ENCODE assay signal across 8 mouse cellular contexts in the genomic region with DNA sequence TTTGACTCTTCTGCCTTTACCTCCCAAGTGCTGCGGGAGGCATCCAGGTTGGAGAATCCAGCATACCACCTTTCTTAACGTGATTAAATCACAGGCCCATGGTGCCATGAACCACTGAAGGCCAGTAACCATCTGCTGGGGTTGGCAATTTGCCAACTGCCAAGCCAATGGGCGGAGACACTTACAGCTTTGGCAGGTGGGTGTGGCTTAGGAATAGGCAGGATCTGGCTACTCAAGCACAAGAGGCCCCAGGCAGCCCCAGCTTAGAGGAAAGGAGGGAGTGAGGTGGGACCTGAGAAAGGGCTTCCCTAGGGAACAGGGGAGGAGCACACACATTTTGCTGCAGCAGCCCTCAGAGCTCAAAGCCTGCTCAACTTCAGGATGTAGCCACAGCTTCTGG. TPM values are rescaled to one million over a fixed set of nuclear protein-coding genes. Genes with fewer than 3 reads are reported as not detected.
DNase-seq lines count a peak whose midpoint lies in the region; ATAC-seq lines count a peak whose summit lies in the region.

No protein-coding gene starts in this region.

- H3K4me1 ChIP-seq in kidney, embryonic 14.5 days (ENCODE audit: control insufficient read depth, insufficient read depth, low read length) = 0 out of 2 replicates have a peak, but pooled peaks cover 4% of the 10 kb centered on the region
- peaks cover 4% of the 10 kb centered on the region; the same call in 1 of the 2 replicates for H3K4me1 ChIP-seq in kidney, embryonic 16.5 days (ENCODE audit: insufficient read depth, low read length)
- H3K4me1 ChIP-seq in erythroblast, embryonic 14.5 days (ENCODE audit: control insufficient read depth) = peaks cover 89% of the 10 kb centered on the region
- H3K4me1 ChIP-seq in liver, embryonic 12.5 days = peaks cover 55% of the 10 kb centered on the region
- peaks cover 28% of the 10 kb centered on the region for H3K4me1 ChIP-seq in stomach, embryonic 16.5 days (ENCODE audit: control insufficient read depth, insufficient read depth, low read length)

- no peak overlapping the region for H3K4me3 ChIP-seq in kidney, embryonic 14.5 days (ENCODE audit: low read length)
- no peak overlapping the region for H3K4me3 ChIP-seq in kidney, embryonic 16.5 days (ENCODE audit: low read length)
- peak overlapping the region; percentile 65 for H3K4me3 ChIP-seq in erythroblast, embryonic 14.5 days (replicated peaks)
- H3K4me3 ChIP-seq in liver, embryonic 12.5 days = no peak overlapping the region
- H3K4me3 ChIP-seq in stomach, embryonic 16.5 days (replicated peaks; ENCODE audit: low read length) = no peak overlapping the region

- H3K27ac ChIP-seq in kidney, embryonic 14.5 days (ENCODE audit: low read depth, low read length) = no peak overlapping the region
- no peak overlapping the region for H3K27ac ChIP-seq in kidney, embryonic 16.5 days (ENCODE audit: low read length)
- H3K27ac ChIP-seq in liver, embryonic 12.5 days = peak overlapping the region; percentile 95
- H3K27ac ChIP-seq in stomach, embryonic 16.5 days (ENCODE audit: low read length) = peak overlapping the region; percentile 56

- H3K36me3 ChIP-seq in kidney, embryonic 14.5 days (ENCODE audit: control insufficient read depth, insufficient read depth, low read length) = peaks cover 89% of the 10 kb centered on the region
- H3K36me3 ChIP-seq in kidney, embryonic 16.5 days (ENCODE audit: insufficient read depth, low read length) = peaks cover 85% of the 10 kb centered on the region
- H3K36me3 ChIP-seq in erythroblast, embryonic 14.5 days (ENCODE audit: control insufficient read depth) = peaks cover 100% of the 10 kb centered on the region
- H3K36me3 ChIP-seq in liver, embryonic 12.5 days = peaks cover 97% of the 10 kb centered on the region
- peaks cover 42% of the 10 kb centered on the region for H3K36me3 ChIP-seq in stomach, embryonic 16.5 days (ENCODE audit: control insufficient read depth, insufficient read depth, low read length)

- 0 out of 2 replicates have a peak overlapping the region, but pooled peaks have one; percentile 18 for H3K9ac ChIP-seq in kidney, embryonic 14.5 days (ENCODE audit: low read depth, low read length)
- H3K9ac ChIP-seq in kidney, embryonic 16.5 days (replicated peaks; ENCODE audit: low read length) = no peak overlapping the region
- H3K9ac ChIP-seq in liver, embryonic 12.5 days = peak overlapping the region; percentile 55
- peak overlapping the region; percentile 43; the same call in 1 of the 2 replicates for H3K9ac ChIP-seq in stomach, embryonic 16.5 days (ENCODE audit: low read length)

- 71% methylated on average over 3 of the region's 3 CpGs for WGBS in kidney, embryonic 14.5 days
- 59% methylated on average over 3 of the region's 3 CpGs for WGBS in kidney, embryonic 16.5 days
- WGBS in liver, embryonic 12.5 days (ENCODE audit: insufficient replicate concordance) = 77% methylated on average over 3 of the region's 3 CpGs
- WGBS in stomach, embryonic 16.5 days = 49% methylated on average over 3 of the region's 3 CpGs

- peak; percentile 77 to 91 for DNase-seq in adrenal gland, adult (ENCODE audit: inconsistent age in 2 of 2, low spot score in 1 of 2)
- DNase-seq in layer of hippocampus, postnatal 14 days (ENCODE audit: low spot score in 2 of 2) = no peak
- no peak for DNase-seq in layer of hippocampus, adult 18-20 months (ENCODE audit: low spot score in 2 of 2)

- H3K9me3 ChIP-seq in kidney, embryonic 14.5 days (ENCODE audit: control insufficient read depth, low read length) = no peaks in the 10 kb centered on the region
- no peaks in the 10 kb centered on the region for H3K9me3 ChIP-seq in kidney, embryonic 16.5 days (ENCODE audit: low read length)
- no peaks in the 10 kb centered on the region for H3K9me3 ChIP-seq in erythroblast, embryonic 14.5 days (ENCODE audit: control insufficient read depth, low read length)
- no peaks in the 10 kb centered on the region for H3K9me3 ChIP-seq in liver, embryonic 12.5 days (replicated peaks)
- no peaks in the 10 kb centered on the region for H3K9me3 ChIP-seq in stomach, embryonic 16.5 days (replicated peaks; ENCODE audit: control insufficient read depth, low read length)

- ATAC-seq in kidney, embryonic 14.5 days (ENCODE audit: low FRiP score, low TSS enrichment) = no peak
- ATAC-seq in kidney, embryonic 16.5 days (ENCODE audit: low FRiP score, low TSS enrichment) = no peak
- ATAC-seq in liver, embryonic 12.5 days = no peak
- peak; percentile 31; the same call in 1 of the 2 replicates for ATAC-seq in stomach, embryonic 16.5 days (ENCODE audit: insufficient read depth, low FRiP score)

- H3K4me2 ChIP-seq in kidney, embryonic 14.5 days (replicated peaks; ENCODE audit: low read depth, low read length) = no peak overlapping the region
- H3K4me2 ChIP-seq in kidney, embryonic 16.5 days (replicated peaks; ENCODE audit: low read depth, low read length) = no peak overlapping the region
- H3K4me2 ChIP-seq in liver, embryonic 12.5 days = peak overlapping the region; percentile 73
- H3K4me2 ChIP-seq in stomach, embryonic 16.5 days (ENCODE audit: low read depth, low read length) = no peak overlapping the region

- H3K27me3 ChIP-seq in kidney, embryonic 14.5 days (ENCODE audit: control insufficient read depth, insufficient read depth, low read length) = no peaks in the 10 kb centered on the region
- H3K27me3 ChIP-seq in kidney, embryonic 16.5 days (ENCODE audit: insufficient read depth, low read length) = no peaks in the 10 kb centered on the region
- H3K27me3 ChIP-seq in erythroblast, embryonic 14.5 days (ENCODE audit: control insufficient read depth) = no peaks in the 10 kb centered on the region
- no peaks in the 10 kb centered on the region for H3K27me3 ChIP-seq in liver, embryonic 12.5 days (replicated peaks)
- no peaks in the 10 kb centered on the region for H3K27me3 ChIP-seq in stomach, embryonic 16.5 days (ENCODE audit: control insufficient read depth, insufficient read depth, low read length)

RNA-seq across cellular contexts. Expression of a gene that starts 11.7 kb away (rescaled TPM):
- polyA plus RNA-seq in kidney, embryonic 14.5 days (2014; fragmentation: Nextera tagmentation; extraction: Ambion mirVana) = 806 and 1,046 TPM in 2 replicates
- polyA plus RNA-seq in kidney, embryonic 16.5 days (2015; fragmentation: Nextera tagmentation; extraction: Ambion mirVana) = 840 and 906 TPM in 2 replicates
- polyA plus RNA-seq in erythroblast, embryonic 14.5 days (2012) = 197 and 289 TPM in 2 replicates
- 594 and 628 TPM in 2 replicates for polyA plus RNA-seq in liver, embryonic 12.5 days (2016; fragmentation: Nextera tagmentation; extraction: Ambion mirVana)
- 669 and 707 TPM in 2 replicates for polyA plus RNA-seq in stomach, embryonic 16.5 days (2015; fragmentation: Nextera tagmentation; extraction: Ambion mirVana)
- total RNA-seq in layer of hippocampus, postnatal 14 days (2021) = 100 to 1,000 TPM; 620 to 655 TPM
- total RNA-seq in layer of hippocampus, adult 18-20 months (2021) = 100 to 1,000 TPM; 410 to 413 TPM

RNA-seq across cellular contexts. Expression of a gene that starts 15.1 kb away (rescaled TPM):
- polyA plus RNA-seq in kidney, embryonic 14.5 days (2014; fragmentation: Nextera tagmentation; extraction: Ambion mirVana) = 134 and 162 TPM in 2 replicates
- polyA plus RNA-seq in kidney, embryonic 16.5 days (2015; fragmentation: Nextera tagmentation; extraction: Ambion mirVana) = 118 and 126 TPM in 2 replicates
- 61.1 and 64.8 TPM in 2 replicates for polyA plus RNA-seq in erythroblast, embryonic 14.5 days (2012)
- 110 and 115 TPM in 2 replicates for polyA plus RNA-seq in liver, embryonic 12.5 days (2016; fragmentation: Nextera tagmentation; extraction: Ambion mirVana)
- 46.1 and 57.9 TPM in 2 replicates for polyA plus RNA-seq in stomach, embryonic 16.5 days (2015; fragmentation: Nextera tagmentation; extraction: Ambion mirVana)
- 10 to 100 TPM; 33.3 to 35.0 TPM for total RNA-seq in layer of hippocampus, postnatal 14 days (2021)
- total RNA-seq in layer of hippocampus, adult 18-20 months (2021) = 10 to 100 TPM; 27.1 to 27.3 TPM

RNA-seq across cellular contexts. Expression of a gene that starts 19.0 kb away (rescaled TPM):
- 248 and 270 TPM in 2 replicates for polyA plus RNA-seq in kidney, embryonic 14.5 days (2014; fragmentation: Nextera tagmentation; extraction: Ambion mirVana)
- 266 and 277 TPM in 2 replicates for polyA plus RNA-seq in kidney, embryonic 16.5 days (2015; fragmentation: Nextera tagmentation; extraction: Ambion mirVana)
- polyA plus RNA-seq in erythroblast, embryonic 14.5 days (2012) = 24.1 and 26.2 TPM in 2 replicates
- polyA plus RNA-seq in liver, embryonic 12.5 days (2016; fragmentation: Nextera tagmentation; extraction: Ambion mirVana) = 134 and 140 TPM in 2 replicates
- 131 and 139 TPM in 2 replicates for polyA plus RNA-seq in stomach, embryonic 16.5 days (2015; fragmentation: Nextera tagmentation; extraction: Ambion mirVana)
- total RNA-seq in layer of hippocampus, postnatal 14 days (2021) = 100 to 1,000 TPM; 121 to 131 TPM
- total RNA-seq in layer of hippocampus, adult 18-20 months (2021) = 100 to 1,000 TPM; 159 to 162 TPM

RNA-seq across cellular contexts. Expression of a gene that starts 30.9 kb away (rescaled TPM):
- 8.7 and 14.6 TPM in 2 replicates for polyA plus RNA-seq in kidney, embryonic 14.5 days (2014; fragmentation: Nextera tagmentation; extraction: Ambion mirVana)
- polyA plus RNA-seq in kidney, embryonic 16.5 days (2015; fragmentation: Nextera tagmentation; extraction: Ambion mirVana) = 3.8 and 5.1 TPM in 2 replicates
- polyA plus RNA-seq in erythroblast, embryonic 14.5 days (2012) = 0.53 and 0.55 TPM in 2 replicates
- polyA plus RNA-seq in liver, embryonic 12.5 days (2016; fragmentation: Nextera tagmentation; extraction: Ambion mirVana) = 2.1 TPM in 2 replicates
- polyA plus RNA-seq in stomach, embryonic 16.5 days (2015; fragmentation: Nextera tagmentation; extraction: Ambion mirVana) = 3.0 and 4.1 TPM in 2 replicates
- 10 to 100 TPM; 20.3 to 24.2 TPM for total RNA-seq in layer of hippocampus, postnatal 14 days (2021)
- 10 to 100 TPM; 17.9 to 19.1 TPM for total RNA-seq in layer of hippocampus, adult 18-20 months (2021)

Comparison
In these comparisons a context has a peak if more than half of its experiments do, and no peak if none do; other contexts are left out.
1. H3K27ac ChIP-seq: peak in liver, embryonic 12.5 days (single experiment) and stomach, embryonic 16.5 days (single experiment); none in kidney, embryonic 14.5 days (single experiment) and kidney, embryonic 16.5 days (single experiment).
2. DNase-seq: peak in adrenal gland, adult (2 of 2); none in layer of hippocampus, postnatal 14 days (0 of 2) and layer of hippocampus, adult 18-20 months (0 of 2).